Mouse (Mus musculus) heart, adult 2 months (tissue): ENCODE data around the gene Bend3.

Experiments used
- CTCF ChIP-seq: fragments of 200-600 bp; IDR thresholded peaks from 2 replicates; pipeline ENCODE4 v1.8.1; 2022; ENCODE audit warnings: antibody characterized with exemption, mild to moderate bottlenecking, moderate library complexity
- EP300 ChIP-seq: fragments of 200-500 bp; IDR thresholded peaks from 2 replicates; pipeline ENCODE4 v1.6.1; 2011; ENCODE audit warnings: low read depth, low read length, control low read depth; ENCODE audit not compliant: insufficient read depth
- POLR2A ChIP-seq: fragments of 200-500 bp; IDR thresholded peaks from 2 replicates; pipeline ENCODE4 v1.6.1; 2011; ENCODE audit warnings: mild to moderate bottlenecking, low read depth, low read length, control low read depth; ENCODE audit not compliant: insufficient read depth

DNA sequence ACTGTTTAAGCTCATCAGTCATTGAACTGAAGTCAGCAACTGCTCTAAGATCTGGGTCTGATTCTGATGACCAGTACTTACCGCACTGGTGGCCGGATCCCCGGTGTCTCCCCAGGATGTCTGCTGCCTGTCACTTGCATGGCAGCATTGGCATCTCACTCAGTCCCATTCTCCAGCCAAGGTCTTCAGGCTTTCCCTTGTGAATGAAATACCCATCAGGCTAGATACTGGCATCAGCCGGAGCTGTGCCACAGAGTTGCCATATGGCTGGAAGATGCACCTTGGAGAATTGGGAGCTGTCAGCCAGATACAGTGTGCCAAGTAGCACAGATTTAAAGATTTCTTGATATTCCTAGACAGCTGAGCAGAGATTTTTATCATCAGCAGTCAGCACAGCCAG is 24.0 kb downstream of the Bend3 start:
- no peak for TF ChIP-seq CTCF
- no peak for TF ChIP-seq POLR2A
- TF ChIP-seq EP300 = no peak
